Mouse (Mus musculus) adrenal gland, postnatal 14 days (tissue): Measurements from ENCODE around the gene Abhd17c. TPM values are rescaled to one million over a fixed set of nuclear protein-coding genes. Genes with fewer than 3 reads are reported as not detected.

Experiments
- DNase-seq: peaks from one replicate; pipeline ENCODE4 v3.0.0; 2021; ENCODE audit warnings: mixed read lengths
- total RNA-seq: library from RNA; stranded (reverse); gene quantifications from 2 replicates; pipeline ENCODE4 v1.2.3, GENCODE M21; 2021

Gene Abhd17c
- total RNA-seq, 1 experiment from 2014 or later, result 44.3 TPM

DNA sequence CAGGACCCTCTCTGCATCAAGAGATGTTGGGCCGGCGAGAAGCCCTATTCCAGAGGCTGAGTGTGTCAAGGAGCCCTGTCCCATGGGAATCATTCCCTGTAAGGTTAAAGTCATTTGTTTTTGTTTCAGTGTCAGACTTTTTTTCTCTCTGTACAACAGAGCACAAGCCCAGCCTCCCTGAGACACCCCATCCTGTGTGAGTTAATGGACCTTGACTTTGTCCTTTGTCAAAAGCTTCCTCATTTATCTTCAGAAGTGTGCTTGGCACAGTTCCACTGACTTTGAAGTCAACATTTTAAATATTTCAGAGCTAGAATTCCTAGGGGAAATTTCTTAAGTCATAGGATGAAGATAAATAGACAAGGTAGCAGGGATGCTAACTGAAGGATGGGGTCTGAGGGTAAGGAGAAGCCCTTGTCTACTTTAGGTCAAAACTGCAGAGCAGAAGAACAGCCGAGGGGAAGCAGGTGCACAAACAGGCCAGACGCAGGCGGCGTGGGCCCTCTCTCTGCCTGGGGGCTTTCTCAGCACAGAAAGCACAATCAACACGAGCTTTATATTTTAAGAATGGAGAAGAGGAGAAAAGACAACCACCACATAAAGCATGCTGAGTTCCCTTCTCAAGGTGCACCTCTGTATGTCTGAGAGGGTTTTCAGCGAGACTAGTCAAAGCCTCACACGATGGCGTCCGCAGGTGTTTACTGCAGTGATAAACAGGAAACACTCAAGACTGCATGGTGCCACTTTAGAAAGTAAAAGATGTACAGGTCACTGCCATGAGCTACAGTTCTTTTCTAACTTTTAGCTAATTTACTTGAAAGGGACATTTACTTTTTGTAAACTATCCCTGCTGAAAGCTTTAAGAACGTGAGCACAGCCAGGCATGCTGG is 32.2 kb downstream of the Abhd17c start:
- peak; percentile 57 for DNase-seq

DNA sequence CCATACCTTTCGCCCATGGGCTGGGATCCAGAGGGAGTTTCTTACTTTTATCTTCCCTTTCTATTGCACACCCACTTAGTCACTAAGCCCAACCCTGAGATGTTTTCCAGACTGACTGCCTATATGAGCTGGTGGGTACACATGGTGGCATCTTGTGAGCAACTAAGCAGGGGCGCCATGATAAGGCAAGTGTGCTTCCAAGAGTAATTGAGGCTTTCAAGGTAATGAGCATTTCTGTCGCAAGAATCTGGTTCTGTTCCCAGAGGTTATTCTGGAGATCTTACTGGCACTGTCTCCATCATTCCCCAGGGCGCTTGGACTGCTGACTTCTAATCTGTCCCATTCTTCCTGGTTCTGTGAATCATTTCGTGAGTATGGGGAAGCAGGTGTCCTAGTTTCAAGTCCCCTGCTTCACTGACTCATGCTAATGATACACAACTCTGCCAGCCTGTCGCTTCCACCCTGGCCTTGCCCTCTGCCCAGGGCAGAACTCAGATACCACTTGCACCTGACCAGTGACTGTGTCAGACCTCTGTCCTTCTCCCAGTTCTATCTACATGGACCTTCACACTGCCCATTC is 34.1 kb downstream of the Abhd17c start:
- DNase-seq, result peak; percentile 57

DNA sequence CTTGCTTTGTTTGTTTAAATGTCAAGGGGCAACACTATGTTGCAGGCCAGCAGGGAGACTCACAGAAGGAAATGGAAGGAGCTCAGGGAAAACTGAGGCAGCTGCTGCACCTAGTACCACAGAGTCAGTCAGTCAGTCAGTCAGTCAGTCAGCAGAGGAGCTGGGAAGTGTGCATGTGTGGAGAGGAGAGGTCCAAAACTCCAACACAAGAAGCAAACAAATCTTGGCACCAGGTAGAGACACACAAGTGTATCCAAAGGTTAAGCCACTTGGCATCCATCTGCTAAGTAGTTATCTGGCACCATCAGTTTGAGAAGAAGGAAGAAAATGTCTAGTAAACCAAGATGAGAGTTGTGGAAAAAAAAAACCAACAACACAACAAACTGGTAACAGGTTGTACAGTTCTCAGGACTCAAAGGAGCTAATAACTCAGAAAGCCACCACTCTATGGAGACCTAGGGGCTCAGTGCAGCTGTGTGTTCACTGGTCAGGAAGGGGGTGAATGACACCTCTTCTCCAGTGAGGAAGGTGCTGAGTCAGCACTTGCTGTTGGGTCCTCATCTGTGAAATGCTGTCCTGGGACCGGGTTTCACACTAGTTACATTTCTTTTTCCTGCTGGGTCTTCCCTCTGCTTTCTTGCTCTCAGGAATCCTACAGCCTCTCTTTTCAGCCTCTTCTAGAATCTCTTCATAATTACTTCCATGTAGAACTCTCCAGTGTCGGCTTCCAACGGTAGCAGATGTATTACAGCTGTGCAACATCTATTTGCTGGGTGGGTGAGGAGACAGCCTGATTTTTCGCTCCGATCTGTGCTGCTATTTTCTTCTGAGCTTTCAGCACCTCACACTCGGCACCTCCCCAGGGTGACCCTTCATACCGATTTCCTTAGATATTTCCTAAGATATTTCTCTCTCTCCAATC is 34.8 kb downstream of the Abhd17c start:
- no peak for DNase-seq

DNA sequence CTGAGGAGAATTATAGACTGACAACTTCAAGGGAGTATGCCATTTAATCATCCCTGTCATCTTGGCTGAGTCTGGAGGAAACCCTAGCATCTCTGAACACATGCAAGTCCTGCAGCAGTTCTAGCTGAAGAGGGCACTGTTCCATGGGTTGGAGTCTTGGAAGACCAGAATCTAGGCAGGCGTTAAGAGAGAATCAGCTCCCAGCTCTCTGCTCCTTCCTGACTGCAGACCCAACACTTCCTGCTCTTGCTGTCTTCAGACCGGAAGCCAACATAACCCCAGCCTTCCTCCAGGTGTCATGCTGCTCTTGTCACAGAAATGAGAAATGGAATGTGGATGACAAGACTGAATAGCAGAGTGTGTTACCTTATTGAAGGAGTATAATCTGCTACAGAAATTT is 36.3 kb downstream of the Abhd17c start:
- DNase-seq, result peak; percentile 15

DNA sequence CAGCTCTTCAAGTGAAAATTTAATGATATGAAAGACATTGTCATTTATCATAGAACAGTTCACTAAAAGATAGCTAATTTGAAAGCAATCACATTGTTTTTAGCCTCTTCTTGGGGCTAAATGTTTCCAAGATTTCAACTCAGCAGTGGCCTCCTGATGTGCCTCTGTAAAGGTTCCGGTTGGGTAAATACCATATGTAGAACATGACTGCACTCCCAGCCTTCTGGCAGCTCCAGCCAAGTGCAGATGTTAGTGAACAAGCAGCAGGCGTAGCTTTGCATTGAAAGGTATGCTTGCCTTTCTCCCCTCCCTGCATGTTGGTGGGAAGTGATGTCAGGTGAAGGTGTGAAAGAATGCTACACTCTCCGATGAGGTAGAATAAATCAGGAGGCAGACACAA is 36.9 kb downstream of the Abhd17c start:
- DNase-seq, result no peak

DNA sequence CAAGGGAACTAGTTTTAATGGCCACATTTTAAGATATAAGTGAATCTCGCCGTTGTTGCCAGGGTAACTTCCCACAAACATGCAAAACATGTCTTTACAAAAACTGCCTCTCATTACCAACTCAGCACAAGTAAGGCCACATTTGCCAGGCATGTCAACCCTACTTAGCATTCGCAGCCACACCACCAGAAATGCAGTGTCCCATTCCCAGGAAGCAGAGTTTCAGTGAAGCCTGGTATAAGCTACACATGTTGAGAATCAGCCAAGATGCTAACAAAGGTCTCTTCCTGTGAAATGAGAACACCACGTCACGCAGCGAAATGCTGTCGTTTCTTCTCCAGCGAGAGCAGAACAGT is 38.7 kb downstream of the Abhd17c start:
- no peak for DNase-seq

DNA sequence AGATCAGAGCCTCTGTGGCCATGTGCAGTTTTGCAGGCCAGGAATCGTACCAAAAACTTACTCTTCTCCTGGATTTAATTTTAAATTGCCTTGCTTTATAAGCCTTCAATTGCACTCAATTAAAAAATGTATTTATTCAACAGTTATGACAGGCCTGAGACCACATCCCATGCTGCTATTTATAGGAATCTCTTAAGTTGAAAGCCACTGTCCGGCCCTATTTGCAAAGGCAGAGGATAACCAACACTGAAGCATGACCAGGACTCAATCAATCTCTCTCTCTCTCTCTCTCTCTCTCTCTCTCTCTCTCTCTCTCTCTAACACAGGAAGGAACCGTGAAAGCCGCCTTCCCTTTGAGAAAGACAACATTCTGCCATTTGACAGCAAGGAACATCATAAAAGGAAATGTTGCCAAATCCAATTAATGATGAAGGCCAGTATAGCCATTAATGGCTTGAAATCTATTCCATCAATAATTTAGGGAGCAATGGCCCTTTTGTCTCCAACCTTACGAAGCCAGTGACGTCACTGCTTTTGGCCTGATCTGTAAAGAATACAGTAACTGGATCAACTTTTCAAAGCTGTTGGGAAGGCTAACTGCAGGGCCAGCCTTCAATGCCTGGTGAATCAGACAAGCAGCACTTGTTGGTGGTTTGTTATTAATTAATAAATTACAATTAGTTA is 39.2 kb downstream of the Abhd17c start:
- DNase-seq, result no peak

DNA sequence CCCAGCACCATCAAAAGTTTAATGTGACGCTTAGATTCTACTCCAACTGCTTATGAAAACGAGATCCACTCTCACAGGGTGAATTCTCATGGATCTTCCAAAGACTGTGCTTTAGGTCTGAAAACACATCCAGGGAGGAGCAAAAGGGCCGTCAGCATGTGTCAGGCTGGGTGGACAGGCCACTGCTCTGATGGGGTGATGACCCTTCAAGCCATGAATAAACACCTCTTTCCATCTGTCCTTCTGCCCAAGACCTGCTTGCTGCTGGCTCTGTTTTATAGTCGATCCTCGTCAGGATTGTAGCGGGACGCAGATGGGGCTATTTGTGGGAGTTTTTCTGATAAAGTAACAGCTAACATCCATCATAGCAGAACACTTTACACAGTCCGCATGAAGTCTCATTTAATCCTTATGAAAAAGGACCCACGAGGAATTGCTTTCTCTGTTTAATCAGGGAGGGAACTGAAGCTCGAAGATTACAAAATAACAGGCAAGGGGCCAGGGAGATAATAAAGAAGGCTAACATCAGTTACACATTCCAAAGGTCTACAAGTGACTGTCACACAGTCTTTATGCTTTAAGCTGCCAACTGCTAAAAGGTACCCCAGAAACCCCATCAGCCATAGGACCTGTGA is 39.9 kb downstream of the Abhd17c start:
- DNase-seq, result no peak

DNA sequence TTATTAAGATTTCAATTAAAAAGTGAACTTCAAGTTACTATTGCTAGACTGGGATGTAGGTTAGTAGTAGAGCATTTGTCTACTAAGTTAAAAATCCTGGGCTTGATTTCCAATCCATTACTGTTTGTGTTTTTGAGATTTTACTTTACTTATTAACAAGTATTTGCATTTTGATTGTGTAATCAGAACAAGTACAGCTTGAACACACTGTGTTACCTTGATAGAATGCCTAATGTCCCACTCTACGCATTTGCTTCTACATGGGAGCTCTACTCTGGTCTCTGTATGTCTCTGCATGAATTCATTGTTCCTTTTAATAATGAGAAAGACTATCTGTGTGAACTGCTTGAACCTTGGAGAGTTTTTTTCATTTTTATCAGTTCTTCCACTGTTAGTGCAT is 44.8 kb downstream of the Abhd17c start:
- DNase-seq, result no peak

DNA sequence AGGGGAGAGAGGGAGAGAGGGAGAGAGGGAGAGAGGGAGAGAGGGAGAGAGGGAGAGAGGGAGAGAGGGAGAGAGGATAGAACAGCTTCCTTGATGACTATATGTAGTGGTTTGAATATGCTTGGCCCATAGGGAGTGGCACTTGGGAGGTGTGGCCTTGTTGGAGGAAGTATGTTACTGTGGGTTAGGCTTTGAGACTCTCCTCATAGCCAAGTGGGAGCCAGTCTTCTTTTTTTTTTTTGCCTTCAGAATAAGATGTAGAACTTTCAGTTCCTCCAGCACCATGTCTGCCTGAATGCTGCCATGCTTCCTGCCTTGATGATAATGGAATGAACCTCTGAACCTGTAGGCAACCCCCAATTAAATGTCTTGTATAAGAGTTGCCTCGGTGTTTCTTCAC is 49.1 kb downstream of the Abhd17c start:
- DNase-seq, result no peak

DNA sequence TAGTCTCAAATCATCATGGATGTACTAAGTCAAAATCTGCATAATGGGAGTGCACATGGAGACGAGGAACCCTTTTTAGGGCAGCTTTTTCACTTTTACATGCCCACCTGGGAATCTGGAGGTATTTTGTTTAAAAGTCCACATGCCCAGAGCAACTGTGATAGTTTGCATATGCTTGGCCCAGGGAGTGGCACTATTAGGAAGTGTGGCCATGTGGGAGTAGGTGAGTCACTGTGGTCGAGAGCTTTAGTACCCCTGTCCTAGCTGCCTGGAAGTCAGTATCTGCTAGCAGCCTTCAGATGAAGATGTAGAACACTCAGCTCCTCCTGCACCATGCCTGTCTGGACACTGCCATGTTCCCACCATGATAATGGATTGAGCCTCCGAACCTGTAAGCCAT is 51.0 kb downstream of the Abhd17c start:
- DNase-seq, result no peak

DNA sequence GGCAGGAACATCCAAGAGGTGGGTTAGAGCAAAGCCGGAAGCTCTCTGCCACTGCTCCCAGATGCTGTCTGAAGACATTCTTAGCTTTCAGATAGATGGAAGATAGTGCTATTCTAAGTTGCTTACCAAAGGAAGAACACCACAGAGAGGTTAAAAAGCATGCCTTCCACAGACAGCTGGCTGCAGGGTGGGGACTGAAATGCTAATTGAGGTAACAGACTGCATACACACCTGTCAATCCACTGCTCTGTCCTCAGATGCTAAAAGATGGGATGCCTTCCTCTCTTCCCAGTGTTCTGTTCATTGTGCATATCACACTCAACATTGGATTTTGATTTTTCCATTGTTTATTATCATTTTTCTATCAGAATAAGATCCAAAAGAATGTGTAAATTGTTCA is 53.6 kb downstream of the Abhd17c start:
- DNase-seq, result no peak

DNA sequence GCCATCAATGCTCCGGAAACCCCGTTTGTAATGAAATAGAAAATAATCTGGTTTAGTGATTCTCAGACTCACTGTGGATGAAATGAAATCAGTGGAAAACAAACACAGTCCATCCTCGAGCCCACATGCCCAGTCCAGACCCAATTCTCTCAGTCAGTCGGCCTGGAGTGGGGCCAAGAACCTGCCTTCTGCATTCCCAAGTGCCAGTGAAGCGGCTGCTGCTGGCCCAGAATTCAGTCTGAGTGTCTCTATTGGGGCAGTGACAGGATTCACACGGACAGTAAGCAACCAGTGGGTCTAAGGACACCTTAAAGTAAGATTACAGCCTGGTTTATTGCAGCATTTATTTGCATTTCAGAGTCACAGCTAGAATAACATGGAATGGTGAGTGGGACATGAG is 55.2 kb downstream of the Abhd17c start:
- peak; percentile 48 for DNase-seq

DNA sequence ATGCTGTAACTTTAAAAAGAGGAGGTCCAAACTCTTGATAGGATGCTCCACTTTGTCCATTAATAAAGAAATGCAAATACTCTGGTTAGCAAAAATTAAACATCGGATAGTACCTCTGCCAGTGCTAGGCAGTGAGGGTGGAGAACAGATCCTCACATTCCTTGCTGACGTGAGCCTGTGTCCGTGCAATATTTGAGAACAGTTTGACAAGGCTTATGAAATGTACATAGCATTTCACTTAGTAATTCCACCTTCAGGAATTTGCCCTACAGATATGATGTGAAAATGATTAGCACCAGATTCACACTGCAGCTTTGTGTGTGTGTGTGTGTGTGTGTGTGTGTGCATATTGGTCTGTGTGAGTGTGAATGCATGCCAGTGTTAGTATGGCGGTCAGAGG is 60.9 kb downstream of the Abhd17c start:
- no peak for DNase-seq

DNA sequence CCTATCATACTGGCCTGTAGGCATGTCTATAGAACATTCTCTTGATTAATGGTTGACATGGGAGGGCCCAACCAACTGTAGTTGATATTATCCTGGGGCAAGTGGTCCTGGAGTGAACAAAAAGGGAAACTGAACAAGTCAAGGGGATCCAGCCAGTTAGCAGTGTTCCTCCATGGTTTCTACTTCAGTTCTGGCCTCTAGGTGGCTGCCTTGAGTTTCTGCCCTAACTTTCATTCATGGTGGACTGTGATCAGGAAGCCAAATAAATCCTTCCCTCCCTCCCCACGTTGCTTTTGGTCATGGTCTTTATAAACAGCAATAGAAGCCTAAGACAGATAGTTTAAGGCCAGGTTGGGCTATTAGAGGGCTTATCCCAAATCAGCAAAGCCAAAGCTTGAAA is 61.9 kb downstream of the Abhd17c start:
- DNase-seq, result no peak

DNA sequence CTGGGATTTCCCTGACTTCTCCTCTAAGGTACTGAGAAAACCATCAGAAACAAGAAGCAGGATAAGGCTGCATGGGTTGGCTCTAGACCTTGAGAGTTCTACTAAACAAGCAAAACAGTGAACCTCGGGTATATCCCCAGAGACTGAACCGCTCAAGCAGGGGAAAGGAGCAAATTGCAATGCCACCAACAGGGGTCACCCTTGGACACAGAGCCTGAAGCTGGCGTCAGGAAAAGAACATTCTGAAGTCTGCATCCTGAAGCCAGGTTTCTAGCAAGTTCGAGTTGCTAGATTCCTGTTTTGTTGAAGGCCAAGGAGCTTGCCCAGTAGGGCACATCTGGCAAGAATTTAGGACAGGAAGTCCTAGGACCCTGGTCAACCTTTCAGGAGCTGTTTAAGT is 62.7 kb downstream of the Abhd17c start:
- peak; percentile 86 for DNase-seq

DNA sequence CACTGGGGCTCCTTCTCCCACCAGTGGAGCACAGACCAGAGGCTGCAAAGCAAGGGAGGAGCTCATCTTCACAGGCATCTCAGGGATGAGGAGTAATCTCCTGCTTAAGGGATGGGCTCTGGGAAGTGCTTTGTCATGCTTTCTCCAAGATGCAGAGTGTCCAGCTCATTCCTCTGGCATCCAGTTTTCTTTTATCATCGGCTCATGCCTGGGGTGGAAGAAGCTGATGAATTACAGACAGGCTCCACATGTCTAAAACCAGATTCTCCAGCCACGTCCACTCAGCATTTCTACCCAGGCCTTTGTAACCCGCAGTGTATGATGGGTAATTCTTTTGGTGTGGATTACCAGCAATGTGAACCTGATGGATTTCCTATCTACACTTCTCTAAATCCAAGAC is 63.5 kb downstream of the Abhd17c start:
- DNase-seq, result no peak

DNA sequence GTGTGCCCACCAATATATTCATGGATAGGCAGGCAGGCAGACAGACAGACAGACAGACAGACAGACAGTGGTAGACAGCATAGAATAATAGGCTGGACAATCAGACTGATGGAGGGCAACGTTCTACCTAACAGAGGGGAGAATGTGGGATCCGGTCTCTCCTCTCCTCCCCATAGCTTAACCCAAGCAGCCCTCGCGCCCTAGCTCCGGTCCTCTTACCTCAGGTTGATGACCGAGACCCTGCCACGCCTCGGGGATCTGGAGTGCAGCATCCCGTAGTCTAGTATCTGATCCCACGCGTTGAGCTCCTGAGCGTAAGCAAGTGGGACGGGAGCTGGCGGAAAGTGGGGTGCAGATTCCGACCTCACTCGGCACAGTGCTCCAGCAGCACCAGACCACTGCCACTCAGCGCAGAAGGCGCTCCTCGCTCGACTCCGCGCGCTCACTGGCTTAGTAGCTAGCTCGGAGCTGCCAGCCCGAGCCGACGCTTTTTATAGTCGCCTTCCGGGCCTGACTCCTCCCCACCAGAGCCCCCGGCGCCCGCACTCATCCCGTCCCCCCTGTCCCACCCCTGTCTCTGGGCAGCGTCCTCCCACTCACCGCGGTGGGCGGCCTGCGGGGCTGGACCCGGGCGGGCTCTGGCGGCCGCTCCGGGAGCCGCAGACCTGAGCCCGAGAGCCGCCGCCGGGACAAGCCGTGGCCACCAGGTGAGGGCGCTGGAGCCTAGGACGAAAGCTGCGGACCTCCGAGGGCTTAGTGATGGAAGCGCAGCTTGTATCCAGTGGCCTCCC is 65.5 kb downstream of the Abhd17c start, which contains the start of gene Cemip:
Gene Cemip (minus strand): TSS at position 464 of the 791 bp plus-strand sequence.
- peak; percentile 90 for DNase-seq

DNA sequence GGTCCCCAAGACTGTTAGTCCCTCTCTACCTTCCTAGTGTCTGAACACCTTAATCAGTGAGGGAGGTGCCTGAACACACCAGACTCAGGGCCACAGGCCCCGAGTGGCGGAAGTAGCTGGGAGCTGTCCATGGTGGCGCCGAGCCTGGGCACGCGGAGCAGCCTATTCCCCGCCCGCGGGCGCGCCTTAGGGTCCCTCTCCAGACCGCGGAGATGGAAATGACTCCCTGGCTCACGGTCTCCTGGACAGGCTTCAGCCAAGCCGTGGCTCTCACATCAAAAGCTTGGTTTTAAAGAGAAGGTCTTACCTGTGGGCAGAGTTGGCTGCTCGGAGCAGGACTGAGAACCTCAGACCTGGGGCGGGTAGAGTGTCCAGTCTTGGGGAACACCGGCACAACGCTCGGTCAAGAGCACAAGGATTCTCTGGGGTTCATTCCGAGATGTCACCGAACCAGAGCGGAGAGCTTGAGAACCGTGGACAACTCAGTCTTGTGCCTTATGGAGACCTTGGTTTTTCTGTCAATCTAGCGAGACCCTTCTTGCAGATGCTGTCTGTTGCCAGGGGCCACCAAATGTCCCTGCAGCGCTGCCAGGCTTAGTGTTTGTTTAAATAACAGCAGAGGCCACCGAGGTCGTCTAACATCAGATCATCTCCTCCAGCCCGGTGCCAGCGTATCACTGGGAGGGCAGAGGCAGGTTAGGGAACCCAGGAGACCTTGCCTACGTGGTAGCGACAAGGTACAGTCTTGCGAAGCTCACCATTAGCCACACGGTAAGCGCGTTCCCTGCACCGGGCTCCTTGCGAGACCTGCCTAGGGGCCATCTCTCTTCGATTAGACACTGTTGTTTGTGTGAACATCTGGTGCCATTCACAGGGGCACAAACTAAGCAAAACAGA is 66.4 kb downstream of the Abhd17c start:
- DNase-seq, result peak; percentile 88
